Mouse (Mus musculus): Measurements from ENCODE around the gene Med15.

GRCm38 (mm10) chr16:17733646-17734045, 955 bp upstream of the Med15 start:
- TF ChIP-seq POLR2A (IDR thresholded peaks at IDR 0.05; ENCODE audit: low read depth, low read length) (no peak), CTCF (IDR thresholded peaks at IDR 0.05; ENCODE audit: extremely low read depth, insufficient read depth, insufficient read length, insufficient replicate concordance) (no peak)

Data from spleen, adult 2 months (tissue).